Mouse (Mus musculus) brain, embryonic 18.5 days (tissue): ENCODE measurements at regions not wholly inside any gene's neighbourhood (a gene's known extent, or its start where the extent isn't known, plus 50 kb on each side); places are given as distances from the start of the nearest gene placed in this dataset.
"Not testable (repeated sequence)": the region's sequence is repeated elsewhere in the genome, so short reads cannot be mapped to it uniquely, and the experiment has no call there.

ENCODE experiments used
- DNase-seq: peaks from one replicate; pipeline ENCODE4 v3.0.0-alpha.2; 2012; ENCODE audit warnings: low read depth, low spot score

DNA sequence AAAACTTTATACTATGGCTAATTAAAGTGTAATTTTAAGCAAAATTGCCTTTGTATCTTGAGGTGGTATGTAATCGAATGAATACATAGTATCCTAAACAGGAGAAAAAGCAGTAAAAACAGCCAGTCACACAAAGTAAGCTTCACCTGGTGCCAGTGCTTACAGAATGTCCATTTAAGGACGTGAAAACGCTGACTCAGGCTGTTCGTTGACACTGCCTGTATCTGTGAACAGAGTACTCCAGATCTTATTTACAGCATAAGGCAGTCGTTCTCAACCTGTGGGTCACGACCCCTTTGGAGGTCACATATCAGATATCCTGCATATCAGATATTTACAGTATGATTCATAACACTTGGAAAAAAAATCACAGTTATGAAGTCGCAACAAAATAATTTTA is 194.8 kb downstream of the Wdr20rt start:
- no peak for DNase-seq

DNA sequence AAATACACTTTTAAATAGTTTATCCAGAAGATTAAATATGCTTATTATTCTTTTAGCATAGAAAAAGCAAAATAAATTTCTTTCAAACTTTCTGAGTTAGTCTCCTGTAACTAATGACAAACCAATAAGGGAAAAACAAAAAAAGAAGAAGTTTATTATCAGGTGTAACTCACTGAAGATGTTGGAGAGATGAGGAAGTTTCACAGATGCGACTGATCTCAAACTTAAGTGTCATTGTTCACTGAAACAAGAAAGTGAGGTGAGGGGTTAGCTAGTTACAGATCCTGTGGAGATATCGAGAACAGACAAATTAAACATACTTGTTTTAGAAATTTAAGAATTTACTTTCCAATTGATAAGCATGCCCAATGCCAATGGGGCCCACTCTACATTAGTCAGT is 199.2 kb downstream of the Wdr20rt start:
- no peak for DNase-seq

DNA sequence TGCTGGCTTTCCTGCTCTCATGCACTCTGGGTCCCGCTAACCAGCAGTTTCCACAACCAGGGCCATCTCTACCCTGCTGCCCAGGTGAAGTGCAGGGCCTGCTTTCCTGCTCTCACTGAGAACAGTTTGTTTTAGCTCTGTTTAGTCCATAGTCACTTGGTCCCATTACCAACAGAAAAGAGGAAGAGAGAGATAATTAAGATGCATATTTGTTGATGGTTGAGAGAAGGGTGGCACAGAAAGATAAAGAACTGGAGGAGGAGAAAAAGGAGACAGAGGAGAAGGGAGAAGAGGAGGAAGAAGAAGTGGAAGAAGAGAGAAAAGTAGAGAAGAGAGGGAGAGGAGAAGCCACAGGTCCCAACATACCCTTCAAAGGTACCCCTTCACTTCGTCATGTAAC is 200.1 kb downstream of the Wdr20rt start:
- DNase-seq: no peak

DNA sequence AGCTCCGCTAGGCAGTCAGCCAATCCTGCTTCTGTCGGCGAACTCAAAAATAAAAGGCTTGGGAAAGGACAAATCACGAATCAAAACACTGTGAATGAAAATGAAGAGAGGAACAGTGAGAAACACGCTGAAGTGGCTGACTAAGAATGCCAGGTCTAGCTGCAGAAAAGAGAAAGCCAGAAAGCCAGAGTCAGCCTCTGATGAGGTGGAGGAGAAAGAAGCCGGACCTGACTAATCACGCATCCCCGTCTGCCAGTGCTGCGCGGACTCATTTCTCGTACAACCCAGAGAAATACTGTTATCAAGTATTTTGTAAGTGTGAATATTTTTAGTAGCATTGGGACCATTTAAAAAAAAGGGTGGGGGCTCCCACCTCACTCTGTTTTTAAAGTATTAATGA is 201.6 kb downstream of the Wdr20rt start:
- DNase-seq: no peak

DNA sequence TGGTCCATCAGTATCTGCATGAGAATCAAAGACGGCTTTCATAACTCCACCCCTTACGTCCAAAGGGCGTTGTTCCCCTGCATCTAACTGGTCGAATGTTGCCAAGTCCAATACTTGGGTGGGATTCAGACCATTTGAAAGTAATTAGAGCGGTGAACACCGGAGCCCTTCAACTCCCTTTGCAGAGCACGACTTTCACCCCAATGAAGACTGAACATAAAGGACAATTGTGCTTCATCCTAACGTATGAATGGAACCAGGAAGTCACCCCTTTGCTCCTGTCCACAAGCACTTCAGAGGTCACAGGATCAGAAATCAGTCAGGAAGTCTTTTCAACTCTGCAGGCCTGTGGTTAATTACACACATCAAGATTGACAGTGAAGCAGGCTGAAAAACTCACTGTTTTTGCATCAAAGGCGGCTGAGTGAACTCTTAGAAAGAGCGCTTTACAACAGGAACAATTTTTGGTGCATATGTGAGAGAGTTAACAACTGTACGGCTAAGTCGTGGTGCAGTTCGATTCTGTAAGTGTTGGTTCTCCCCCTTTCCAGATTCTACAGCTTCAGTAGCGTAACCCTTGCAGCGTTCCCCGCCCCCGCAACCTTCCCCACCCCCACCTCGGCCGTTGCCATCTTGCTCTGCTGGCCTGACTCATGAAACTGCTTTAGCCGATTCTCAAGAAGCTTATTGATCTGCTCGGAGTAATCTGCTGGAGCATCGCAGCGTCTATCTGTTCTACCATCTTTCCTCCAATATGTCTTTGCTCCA is 203.1 kb downstream of the Wdr20rt start:
- DNase-seq: no peak

DNA sequence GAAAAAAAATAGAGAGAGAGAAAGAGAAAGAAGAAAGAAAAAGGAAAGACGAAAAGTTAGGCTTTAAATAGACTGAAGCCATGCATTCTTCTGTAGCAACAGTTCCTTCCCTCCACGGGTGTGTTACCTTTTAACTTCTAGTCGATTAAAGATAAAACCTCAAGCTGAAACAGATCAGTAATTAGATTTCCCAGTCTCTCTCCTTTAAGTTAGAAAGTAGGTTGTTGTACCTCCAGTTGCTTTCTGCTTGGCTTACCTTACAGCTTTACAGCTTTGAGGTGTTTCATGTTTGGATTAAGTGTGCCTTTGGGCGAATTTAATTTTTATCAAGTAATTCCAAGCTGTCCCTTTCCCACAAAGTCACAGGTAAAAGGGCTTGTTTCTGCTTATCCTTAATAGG is 225.5 kb downstream of the Wdr20rt start:
- no peak for DNase-seq

DNA sequence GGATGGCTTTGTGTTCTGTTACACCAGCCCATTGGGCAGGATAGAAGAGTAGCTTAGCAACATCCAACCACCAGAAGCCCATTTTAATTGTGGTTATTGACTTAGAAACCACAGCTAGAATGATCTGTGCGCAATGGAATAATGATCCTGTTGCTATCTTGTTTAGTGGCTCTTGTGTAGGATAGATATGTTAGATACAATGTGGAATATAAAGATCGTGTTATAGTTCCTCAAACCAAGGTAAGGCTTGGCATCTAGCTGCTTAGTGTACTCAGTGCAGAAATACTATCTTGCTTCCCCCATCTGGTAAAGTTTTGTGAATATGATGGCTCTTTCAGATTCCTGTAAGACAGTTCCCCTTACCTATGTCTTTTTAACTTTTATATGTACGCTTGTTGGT is 230.4 kb downstream of the Wdr20rt start:
- no peak for DNase-seq

DNA sequence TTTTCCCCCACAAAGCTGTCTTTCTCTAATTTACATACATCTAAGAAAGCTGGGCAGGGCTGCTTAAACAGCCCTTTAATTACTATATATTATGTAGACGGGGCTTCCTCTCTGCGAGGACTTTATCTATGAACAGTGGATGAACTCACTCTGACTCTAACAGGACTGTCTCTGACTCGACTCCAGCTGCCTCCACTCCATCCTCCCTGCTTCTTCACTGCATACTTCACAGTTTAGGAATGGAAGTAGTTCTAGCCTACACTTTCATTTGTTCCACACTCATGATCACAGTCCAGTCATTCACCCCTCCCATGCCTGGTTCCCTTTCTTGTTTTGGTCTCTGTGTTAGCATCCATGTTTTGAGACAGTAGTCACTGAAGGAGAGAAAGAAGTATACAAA is 231.6 kb downstream of the Wdr20rt start:
- no peak for DNase-seq

DNA sequence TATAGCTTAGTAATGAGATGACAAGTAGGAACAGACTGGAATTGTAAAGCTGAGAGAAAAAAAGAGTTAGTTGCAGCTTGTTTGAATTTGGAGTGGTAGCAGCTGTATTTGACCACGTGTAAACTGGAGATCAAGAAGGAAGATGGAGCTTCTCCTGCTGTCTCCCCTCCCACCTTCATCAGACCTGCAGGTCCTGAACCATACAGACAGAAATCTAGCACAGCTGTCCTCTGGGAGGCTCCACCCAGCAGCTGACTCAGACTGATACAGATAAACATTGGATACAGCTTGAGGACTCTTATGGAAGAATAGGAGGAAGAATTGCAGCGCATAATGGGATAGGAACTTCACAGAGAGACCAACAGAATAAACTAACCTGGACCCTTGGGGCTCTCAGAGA is 238.9 kb downstream of the Wdr20rt start:
- DNase-seq: no peak

DNA sequence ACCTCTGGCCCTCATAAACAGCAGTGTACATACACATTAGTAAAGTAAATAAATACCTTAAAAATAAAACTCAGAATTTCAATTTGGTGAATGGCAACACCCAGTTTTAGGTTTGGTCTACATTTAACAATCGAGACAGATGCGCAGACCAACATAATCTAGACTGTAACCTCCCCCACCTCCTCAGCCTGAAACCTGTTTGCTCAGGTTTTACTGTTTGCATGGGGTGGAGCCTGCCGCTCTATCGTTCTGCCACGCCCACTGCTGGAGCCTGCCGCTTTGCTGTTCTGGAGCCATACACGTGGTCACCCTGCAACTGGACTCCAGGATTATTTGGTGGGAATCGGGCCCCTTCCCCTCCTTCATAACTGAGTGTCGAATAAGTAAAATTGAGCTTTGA is 253.4 kb downstream of the Wdr20rt start:
- DNase-seq: not testable (repeated sequence)

DNA sequence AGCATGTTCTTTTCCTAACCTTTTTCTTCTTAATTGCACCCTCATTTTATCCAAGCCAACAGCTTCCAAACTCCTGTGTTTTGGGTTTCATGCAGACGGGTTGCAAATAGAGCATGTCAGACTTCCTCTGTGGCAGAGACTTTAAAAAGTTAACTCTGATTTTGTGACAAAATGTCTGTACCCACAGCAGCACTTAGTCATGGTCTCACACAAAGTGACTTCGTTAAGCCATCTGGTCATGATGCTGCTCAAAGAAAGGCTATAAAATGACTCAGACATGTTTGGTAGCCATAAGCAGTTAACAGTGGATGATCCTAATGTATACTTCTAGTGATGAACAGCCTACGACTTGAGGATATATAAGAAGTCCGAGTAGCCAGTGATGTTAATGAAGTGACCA is 255.5 kb downstream of the Wdr20rt start:
- DNase-seq: no peak

DNA sequence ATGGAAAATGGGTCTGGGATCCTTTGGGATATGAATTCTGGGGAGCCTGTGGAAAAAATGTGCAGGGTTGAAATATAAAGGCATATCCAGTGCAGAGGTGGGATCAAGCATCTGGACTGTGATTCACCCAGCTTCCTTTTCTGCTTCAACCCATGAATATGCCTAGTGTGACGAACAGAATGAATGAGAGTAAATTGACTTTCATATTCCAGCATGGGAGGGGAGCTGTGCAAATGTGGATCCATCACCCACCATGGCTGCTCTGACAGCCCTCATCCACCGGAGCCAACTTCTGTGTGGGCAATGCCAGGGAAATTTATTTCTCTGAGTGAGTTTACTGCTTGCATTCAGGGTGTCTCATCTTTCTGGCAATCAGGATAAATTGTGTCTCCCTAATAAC is 265.8 kb downstream of the Wdr20rt start:
- no peak for DNase-seq

DNA sequence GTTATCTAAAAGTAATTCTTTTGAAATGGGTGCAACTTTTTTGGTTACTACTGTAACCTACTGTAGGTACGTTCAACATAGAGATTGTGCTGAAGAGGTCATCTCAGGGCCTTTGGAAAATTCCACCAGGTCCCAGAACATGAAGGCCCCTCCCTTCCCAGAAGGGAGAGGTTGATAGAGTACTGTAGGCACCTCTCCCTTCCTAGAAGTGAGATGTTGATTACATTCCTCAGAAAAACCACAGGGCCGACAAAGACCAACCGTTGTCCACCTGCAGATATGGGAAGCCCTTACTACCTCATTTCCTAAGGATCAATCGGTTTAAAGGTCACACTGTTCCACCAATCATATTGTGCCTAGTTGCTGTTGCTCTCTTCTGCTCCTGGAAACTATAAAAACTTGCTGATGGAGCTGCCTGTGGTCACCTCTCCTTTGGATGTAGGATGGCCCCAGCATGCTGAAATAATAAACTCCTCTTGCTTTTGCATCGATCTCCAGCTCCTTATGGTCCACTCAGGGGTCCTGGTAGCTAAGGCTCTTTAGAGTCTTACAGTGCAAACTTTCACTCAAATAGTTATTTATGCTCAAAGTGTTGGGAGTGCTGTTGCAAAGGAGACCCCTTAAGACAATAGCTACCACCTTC is 269.2 kb downstream of the Wdr20rt start:
- DNase-seq: no peak

DNA sequence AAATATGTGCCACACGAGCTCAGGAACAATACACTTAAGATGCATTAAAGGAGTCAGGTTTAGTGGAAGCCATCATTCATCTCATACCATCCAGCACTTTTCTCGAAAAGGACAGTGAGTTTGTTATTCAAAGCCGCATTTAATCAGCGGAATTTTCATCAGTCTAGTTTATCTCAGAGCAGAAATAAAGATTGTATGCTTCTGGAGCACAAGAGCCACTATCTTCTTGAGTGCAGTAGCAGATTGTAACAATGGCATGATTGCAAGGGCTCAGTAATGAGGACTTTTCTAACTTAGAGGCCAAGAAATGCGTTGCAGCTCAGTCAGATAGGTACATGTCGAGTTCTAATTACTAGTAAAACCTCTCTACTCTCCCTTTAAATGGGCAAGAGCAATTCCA is 271.3 kb downstream of the Wdr20rt start:
- no peak for DNase-seq

DNA sequence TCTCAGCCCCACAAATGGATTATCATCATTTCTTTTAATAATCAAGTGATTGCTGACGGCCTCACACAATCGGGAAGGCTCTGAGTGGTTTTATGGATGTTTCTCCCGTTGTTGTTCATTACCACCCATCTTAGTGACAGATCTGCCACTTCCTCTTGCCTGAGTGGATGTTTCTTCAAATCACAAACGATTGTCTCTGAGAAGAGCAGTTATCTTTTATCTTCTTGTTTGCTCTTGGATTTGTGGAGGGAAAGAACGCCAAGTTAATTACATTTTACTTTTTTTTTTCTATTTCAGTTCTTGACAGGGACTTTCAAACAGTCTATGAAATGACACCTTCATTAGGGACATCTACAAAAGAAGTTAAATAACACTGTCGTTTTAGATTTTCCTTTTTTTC is 272.3 kb downstream of the Wdr20rt start:
- DNase-seq: no peak

DNA sequence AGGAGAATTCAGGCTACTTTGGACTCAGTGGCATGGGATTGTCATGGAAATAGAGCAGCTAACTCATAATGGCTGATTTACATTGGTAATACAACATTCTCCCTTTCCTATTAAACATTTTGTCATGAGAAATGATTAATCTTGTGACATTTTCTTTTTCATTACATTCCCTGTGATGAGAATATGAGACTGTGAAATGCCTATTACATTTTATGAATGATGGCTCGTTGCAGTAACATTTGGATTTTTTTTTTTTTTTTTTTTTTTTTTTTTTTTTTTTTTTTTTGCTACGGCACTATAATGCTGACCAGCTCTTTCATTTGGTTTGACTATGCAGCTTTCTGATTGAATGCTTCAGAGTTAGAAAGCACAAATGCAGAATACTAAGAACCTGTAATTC is 276.1 kb downstream of the Wdr20rt start:
- DNase-seq: no peak

DNA sequence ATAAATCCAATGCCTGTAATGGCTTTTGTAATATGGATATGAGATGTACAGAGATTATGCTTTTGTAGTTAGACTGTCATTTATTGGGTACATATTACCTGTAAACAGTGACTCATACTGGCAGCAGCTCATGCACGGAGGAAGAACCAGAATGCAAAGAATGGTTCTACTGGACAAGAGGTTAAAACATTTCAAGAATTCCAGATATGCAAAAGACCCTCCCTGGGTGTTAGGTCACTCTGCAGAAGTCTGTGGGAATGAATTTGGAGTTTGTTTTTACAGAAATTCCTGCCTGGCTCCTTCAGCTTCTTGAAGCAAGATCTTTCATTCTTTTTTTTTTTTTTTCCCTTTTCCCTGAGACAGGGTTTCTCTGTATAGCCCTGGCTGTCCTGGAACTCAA is 276.7 kb downstream of the Wdr20rt start:
- no peak for DNase-seq

DNA sequence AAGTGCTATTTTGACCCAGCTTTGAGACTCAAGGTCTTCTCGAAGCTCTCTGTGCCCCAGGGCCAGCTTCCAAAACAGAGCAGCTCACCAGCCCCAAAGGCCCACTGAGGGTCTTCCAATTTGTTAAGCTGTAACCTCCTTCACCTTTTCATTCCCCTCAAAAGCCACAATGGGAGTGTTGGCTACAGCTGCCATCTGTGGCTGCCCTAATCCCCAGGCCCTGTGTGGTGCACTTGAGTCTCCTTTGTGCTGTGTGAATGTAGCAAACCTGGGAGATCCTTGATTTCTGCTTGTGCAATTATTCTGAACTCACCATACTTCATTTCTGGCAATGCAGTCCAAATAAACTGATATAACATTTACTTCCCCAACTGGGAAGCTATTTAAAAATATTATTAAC is 287.8 kb downstream of the Wdr20rt start:
- no peak for DNase-seq

DNA sequence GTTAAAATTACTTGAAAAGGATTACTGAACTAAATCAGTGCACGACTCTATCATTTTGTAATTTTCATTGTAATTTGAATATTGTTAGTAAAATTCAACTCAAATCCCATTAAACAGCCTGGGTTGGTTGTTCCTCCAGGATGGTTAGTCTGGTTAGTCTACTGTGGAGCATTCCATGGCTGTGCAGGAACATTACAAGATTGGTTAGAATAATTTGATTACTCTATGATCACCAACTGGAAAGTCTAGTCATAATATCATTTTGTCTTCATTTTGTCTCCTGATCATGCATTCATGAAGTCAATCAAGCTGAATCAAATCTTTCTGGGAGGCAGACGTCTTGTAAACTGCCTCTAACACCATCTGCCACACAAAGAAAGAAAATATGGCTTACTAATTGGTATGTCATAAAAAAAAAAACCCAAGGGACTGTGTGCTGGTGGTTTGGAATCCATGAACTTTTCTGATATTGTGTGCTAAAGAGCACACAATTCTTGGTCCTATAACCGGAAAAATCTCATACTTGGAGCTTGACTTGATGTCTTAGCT is 308.9 kb downstream of the Wdr20rt start:
- DNase-seq: peak; percentile 45

DNA sequence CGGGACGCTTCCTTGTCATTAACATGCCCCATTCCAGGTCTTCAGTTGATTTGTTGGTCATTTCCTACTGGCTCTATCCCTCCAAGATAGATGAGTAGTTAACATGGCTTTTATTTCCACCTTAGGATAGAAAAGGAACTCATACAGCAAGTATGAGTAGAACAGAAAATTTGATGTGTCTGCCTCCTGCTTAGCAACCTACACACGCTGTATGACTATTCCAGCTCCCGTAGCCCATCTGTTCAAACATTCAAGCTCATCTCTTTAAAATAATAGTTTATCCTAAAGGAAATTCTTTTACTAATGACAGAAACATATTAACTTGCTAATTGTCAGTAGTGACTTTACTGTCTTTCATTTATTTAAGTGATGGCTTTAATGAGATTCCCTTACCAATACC is 323.0 kb downstream of the Wdr20rt start:
- DNase-seq: no peak

DNA sequence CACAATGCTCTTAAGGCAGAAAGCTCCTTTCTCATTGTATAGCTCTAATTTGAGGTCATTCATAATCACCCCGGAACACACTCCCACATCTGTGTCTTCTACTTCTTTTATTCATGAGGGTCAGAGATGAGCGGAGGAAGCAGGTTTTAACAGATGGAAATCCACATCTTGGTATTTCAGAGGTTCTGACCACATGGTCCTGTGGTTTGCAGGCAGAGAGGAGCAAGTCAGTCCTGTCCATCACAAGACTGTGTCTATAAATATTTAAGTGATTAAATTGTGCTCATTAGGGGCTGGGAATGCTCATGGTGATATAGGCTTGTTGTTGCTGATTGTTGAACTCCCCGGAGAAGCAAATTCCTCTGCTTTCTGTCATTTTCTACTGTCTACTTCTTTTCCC is 326.9 kb downstream of the Wdr20rt start:
- DNase-seq: no peak

DNA sequence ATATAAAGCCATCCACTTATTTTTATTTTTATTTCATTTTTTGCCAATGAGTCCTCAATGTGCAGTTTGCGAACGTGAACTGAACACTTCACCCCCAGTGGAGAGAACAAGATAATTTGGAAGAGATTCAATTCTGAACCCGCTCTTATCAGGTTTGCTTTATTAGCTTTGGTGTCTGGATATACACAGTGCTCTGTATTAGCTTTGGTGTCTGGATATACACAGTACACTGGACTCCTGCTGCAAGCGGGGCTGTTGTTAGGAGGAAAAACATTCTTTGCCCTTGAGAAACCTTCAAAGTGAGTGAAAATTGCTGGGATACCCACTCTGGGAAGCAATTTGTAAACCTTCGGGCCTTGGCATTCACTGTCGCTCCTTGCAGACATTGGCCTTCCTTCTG is 333.7 kb downstream of the Wdr20rt start:
- no peak for DNase-seq

DNA sequence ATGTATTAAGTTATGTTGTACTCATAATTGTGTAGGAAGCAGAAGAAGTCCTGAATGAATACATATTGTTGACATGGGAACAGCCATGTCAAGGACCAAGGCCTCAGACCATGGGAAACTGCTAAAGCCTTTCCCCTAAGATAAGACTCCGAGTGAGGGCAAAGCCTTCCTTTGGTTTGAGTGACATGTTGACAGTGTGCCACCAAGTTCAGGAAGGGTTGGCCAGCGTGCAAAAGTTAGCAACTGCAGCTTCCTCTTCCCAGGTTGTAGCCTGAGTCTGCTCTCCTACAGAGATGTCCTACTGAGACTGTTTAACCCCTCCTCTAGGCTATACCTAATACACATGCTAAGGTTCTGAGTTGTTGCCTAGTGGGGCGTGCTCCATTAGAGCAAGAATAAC is 334.5 kb downstream of the Wdr20rt start:
- no peak for DNase-seq
